Mouse (Mus musculus) kidney, embryonic 15.5 days (tissue): ENCODE data around the gene Wbp1l. TPM values are rescaled to one million over a fixed set of nuclear protein-coding genes. Genes with fewer than 3 reads are reported as not detected.

Experiments used
- ATAC-seq: fragments of 200-750 bp; cut with Nextera tagmentation; replicated peaks from 2 replicates; pipeline ENCODE4 v1.8.0; 2017; ENCODE audit warnings: moderate TSS enrichment; ENCODE audit not compliant: low FRiP score
- H3K27ac ChIP-seq: fragments of 300-500 bp; sonication (generic); 2 replicates; pipeline ENCODE4 v1.5.1; 2015; ENCODE audit warnings: mild to moderate bottlenecking, inconsistent platforms
- H3K27me3 ChIP-seq: fragments of 300-500 bp; sonication (generic); 2 replicates; pipeline ENCODE4 v1.6.1; 2015; ENCODE audit warnings: inconsistent platforms
- H3K36me3 ChIP-seq: fragments of 300-500 bp; sonication (generic); 2 replicates; pipeline ENCODE4 v1.6.1; 2015; ENCODE audit warnings: inconsistent platforms
- H3K4me1 ChIP-seq: fragments of 300-500 bp; sonication (generic); 2 replicates; pipeline ENCODE4 v1.6.1; 2015; ENCODE audit warnings: inconsistent platforms
- H3K4me2 ChIP-seq: fragments of 300-500 bp; sonication (generic); 2 replicates; pipeline ENCODE4 v1.6.1; 2015; ENCODE audit warnings: moderate library complexity, mild to moderate bottlenecking, inconsistent platforms
- H3K4me3 ChIP-seq: fragments of 300-500 bp; sonication (generic); replicated peaks from 2 replicates; pipeline ENCODE4 v1.5.1; 2015; ENCODE audit warnings: mild to moderate bottlenecking, inconsistent platforms
- H3K9ac ChIP-seq: fragments of 300-500 bp; sonication (generic); 2 replicates; pipeline ENCODE4 v1.6.1; 2015; ENCODE audit warnings: mild to moderate bottlenecking, inconsistent platforms
- H3K9me3 ChIP-seq: fragments of 300-500 bp; sonication (generic); replicated peaks from 2 replicates; pipeline ENCODE4 v1.6.1; 2016; ENCODE audit warnings: inconsistent platforms
- WGBS: fragments of 180-500 bp; shearing (Covaris S2); methylation state at CpG from one replicate; pipeline ENCODE4 v1.1.7; 2015; ENCODE audit warnings: mixed read lengths; 5-methylcytosine and 5-hydroxymethylcytosine counted together
- polyA plus RNA-seq: library from polyadenylated mRNA; unstranded; fragments of >200 nt; fragmentation: Nextera tagmentation; extraction: Ambion mirVana; gene quantifications from 2 replicates; pipeline ENCODE4 v1.2.1, GENCODE M21; 2015

The Wbp1l gene
- polyA plus RNA-seq, 1 experiment from 2014 or later: 51.3 TPM

- ATAC-seq: no peak
- WGBS: 81% methylated on average over 5 of the region's 5 CpGs
- Histone ChIP-seq H3K4me2 (no peak overlapping the region), H3K9me3 (no peaks in the 10 kb centered on the region), H3K4me1 (no peaks in the 10 kb centered on the region), H3K9ac (no peak overlapping the region), H3K27me3 (no peaks in the 10 kb centered on the region), H3K27ac (no peak overlapping the region), H3K4me3 (no peak overlapping the region), H3K36me3 (peaks cover 66% of the 10 kb centered on the region)
Measured at GRCm38 (mm10) chr19:46653188-46653587, 54.3 kb downstream of the Wbp1l start.

- Histone ChIP-seq H3K4me1 (no peaks in the 10 kb centered on the region), H3K4me3 (no peak overlapping the region), H3K36me3 (peaks cover 61% of the 10 kb centered on the region), H3K27ac (no peak overlapping the region), H3K4me2 (no peak overlapping the region), H3K27me3 (no peaks in the 10 kb centered on the region), H3K9ac (no peak overlapping the region), H3K9me3 (no peaks in the 10 kb centered on the region)
- no peak for ATAC-seq
- WGBS: 93% methylated on average over 14 of the region's 14 CpGs
Measured at GRCm38 (mm10) chr19:46653616-46654235, 54.8 kb downstream of the Wbp1l start.

GRCm38 (mm10) chr19:46655626-46656025 lies 56.7 kb downstream of the Wbp1l start:
- H3K27me3 ChIP-seq: no peaks in the 10 kb centered on the region
- 97% methylated on average over 10 of the region's 10 CpGs for WGBS
- H3K27ac ChIP-seq: no peak overlapping the region
- H3K36me3 ChIP-seq: peaks cover 57% of the 10 kb centered on the region
- H3K9me3 ChIP-seq: no peaks in the 10 kb centered on the region
- no peak overlapping the region for H3K9ac ChIP-seq
- ATAC-seq: no peak
- H3K4me3 ChIP-seq: no peak overlapping the region
- H3K4me2 ChIP-seq: no peak overlapping the region
- no peaks in the 10 kb centered on the region for H3K4me1 ChIP-seq

- no peak overlapping the region for H3K4me3 ChIP-seq
- no peaks in the 10 kb centered on the region for H3K27me3 ChIP-seq
- no peaks in the 10 kb centered on the region for H3K9me3 ChIP-seq
- no peak overlapping the region for H3K9ac ChIP-seq
- H3K4me1 ChIP-seq: peaks cover 2% of the 10 kb centered on the region
- no peak overlapping the region for H3K27ac ChIP-seq
- peaks cover 57% of the 10 kb centered on the region for H3K36me3 ChIP-seq
- 93% methylated on average over 21 of the region's 21 CpGs for WGBS
- no peak overlapping the region for H3K4me2 ChIP-seq
- no peak for ATAC-seq
Measured at GRCm38 (mm10) chr19:46656151-46656840, 57.4 kb downstream of the Wbp1l start.

GRCm38 (mm10) chr19:46657339-46658020 lies 58.6 kb downstream of the Wbp1l start:
- no peak overlapping the region for H3K4me3 ChIP-seq
- H3K36me3 ChIP-seq: peaks cover 47% of the 10 kb centered on the region
- no peaks in the 10 kb centered on the region for H3K27me3 ChIP-seq
- peaks cover 9% of the 10 kb centered on the region for H3K4me1 ChIP-seq
- no peak overlapping the region for H3K9ac ChIP-seq
- H3K27ac ChIP-seq: no peak overlapping the region
- WGBS: 94% methylated on average over 3 of the region's 3 CpGs
- no peaks in the 10 kb centered on the region for H3K9me3 ChIP-seq
- no peak overlapping the region for H3K4me2 ChIP-seq
- ATAC-seq: no peak

- H3K36me3 ChIP-seq: peaks cover 41% of the 10 kb centered on the region
- peaks cover 9% of the 10 kb centered on the region for H3K4me1 ChIP-seq
- H3K9ac ChIP-seq: no peak overlapping the region
- 96% methylated on average over 7 of the region's 7 CpGs for WGBS
- ATAC-seq: no peak
- H3K4me2 ChIP-seq: no peak overlapping the region
- no peaks in the 10 kb centered on the region for H3K9me3 ChIP-seq
- no peak overlapping the region for H3K27ac ChIP-seq
- H3K4me3 ChIP-seq: no peak overlapping the region
- no peaks in the 10 kb centered on the region for H3K27me3 ChIP-seq
Measured at GRCm38 (mm10) chr19:46658348-46658747, 59.5 kb downstream of the Wbp1l start.

GRCm38 (mm10) chr19:46658851-46659250 lies 60.0 kb downstream of the Wbp1l start:
- WGBS: 82% methylated on average over 9 of the region's 9 CpGs
- Histone ChIP-seq H3K9ac (no peak overlapping the region), H3K27ac (no peak overlapping the region), H3K4me3 (no peak overlapping the region), H3K4me2 (no peak overlapping the region), H3K36me3 (peaks cover 36% of the 10 kb centered on the region), H3K4me1 (peaks cover 9% of the 10 kb centered on the region), H3K9me3 (no peaks in the 10 kb centered on the region), H3K27me3 (no peaks in the 10 kb centered on the region)
- ATAC-seq: no peak

- WGBS: 31% methylated on average over 4 of the region's 4 CpGs
- no peak for ATAC-seq
Measured at GRCm38 (mm10) chr19:46661511-46661910, 62.6 kb downstream of the Wbp1l start.

GRCm38 (mm10) chr19:46662214-46662613 lies 63.3 kb downstream of the Wbp1l start:
- peaks cover 9% of the 10 kb centered on the region for H3K4me1 ChIP-seq
- H3K27me3 ChIP-seq: no peaks in the 10 kb centered on the region
- no peak overlapping the region for H3K4me3 ChIP-seq
- ATAC-seq: no peak
- 80% methylated on average over 8 of the region's 8 CpGs for WGBS
- no peak overlapping the region for H3K9ac ChIP-seq
- peaks cover 2% of the 10 kb centered on the region for H3K36me3 ChIP-seq
- H3K4me2 ChIP-seq: no peak overlapping the region
- no peak overlapping the region for H3K27ac ChIP-seq
- no peaks in the 10 kb centered on the region for H3K9me3 ChIP-seq

More at GRCm38 (mm10) chr19:46661511-46661910, 62.6 kb downstream of the Wbp1l start:
- Histone ChIP-seq H3K27me3 (no peaks in the 10 kb centered on the region), H3K27ac (no peak overlapping the region), H3K9me3 (no peaks in the 10 kb centered on the region), H3K4me1 (peaks cover 9% of the 10 kb centered on the region), H3K9ac (no peak overlapping the region), H3K4me2 (no peak overlapping the region), H3K4me3 (no peak overlapping the region), H3K36me3 (peaks cover 9% of the 10 kb centered on the region)

GRCm38 (mm10) chr19:46662784-46663183 lies 63.9 kb downstream of the Wbp1l start:
- no peaks in the 10 kb centered on the region for H3K9me3 ChIP-seq
- 78% methylated on average over 6 of the region's 6 CpGs for WGBS
- no peaks in the 10 kb centered on the region for H3K27me3 ChIP-seq
- no peak overlapping the region for H3K27ac ChIP-seq
- no peak overlapping the region for H3K9ac ChIP-seq
- no peak overlapping the region for H3K4me3 ChIP-seq
- no peaks in the 10 kb centered on the region for H3K36me3 ChIP-seq
- no peak for ATAC-seq
- peaks cover 9% of the 10 kb centered on the region for H3K4me1 ChIP-seq
- H3K4me2 ChIP-seq: no peak overlapping the region

GRCm38 (mm10) chr19:46665474-46665873 lies 66.6 kb downstream of the Wbp1l start:
- WGBS: 62% methylated on average over 7 of the region's 7 CpGs
- Histone ChIP-seq H3K4me1 (peaks cover 9% of the 10 kb centered on the region), H3K4me2 (no peak overlapping the region), H3K9ac (no peak overlapping the region), H3K27me3 (no peaks in the 10 kb centered on the region), H3K4me3 (no peak overlapping the region), H3K27ac (no peak overlapping the region), H3K9me3 (no peaks in the 10 kb centered on the region), H3K36me3 (no peaks in the 10 kb centered on the region)
- ATAC-seq: no peak

GRCm38 (mm10) chr19:46667300-46667699 lies 68.4 kb downstream of the Wbp1l start:
- ATAC-seq: no peak
- H3K9ac ChIP-seq: no peak overlapping the region
- H3K36me3 ChIP-seq: no peaks in the 10 kb centered on the region
- no peak overlapping the region for H3K4me2 ChIP-seq
- 40% methylated on average over 11 of the region's 11 CpGs for WGBS
- H3K27me3 ChIP-seq: peaks cover 11% of the 10 kb centered on the region
- 0 out of 2 replicates have a peak, but pooled peaks cover under 1% of the 10 kb centered on the region for H3K4me1 ChIP-seq
- H3K4me3 ChIP-seq: no peak overlapping the region
- no peaks in the 10 kb centered on the region for H3K9me3 ChIP-seq
- H3K27ac ChIP-seq: no peak overlapping the region
